Mouse (Mus musculus): ENCODE results near the gene Map1b.

DNA sequence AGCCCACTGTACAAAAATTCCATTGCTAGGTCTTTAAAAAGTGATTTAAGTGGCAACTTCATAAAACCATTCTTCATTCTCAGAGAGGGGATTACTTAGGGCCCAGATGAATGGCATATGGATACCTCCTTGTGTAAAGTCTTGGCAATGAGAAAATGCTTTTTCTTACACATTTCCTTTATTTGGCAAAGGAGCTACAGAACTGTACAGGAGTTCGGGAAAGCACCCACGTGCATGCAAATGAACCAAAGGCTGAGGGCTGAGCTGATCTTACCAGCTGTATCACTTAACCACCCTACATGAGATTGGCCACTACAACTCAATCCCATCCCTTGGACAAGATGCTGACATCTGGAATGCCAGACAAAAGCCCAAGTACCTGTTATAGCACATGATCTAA is 76.1 kb downstream of the Map1b start:
- no peak for TF ChIP-seq POLR2A (IDR thresholded peaks at IDR 0.05; ENCODE audit: low read depth, low read length)
- TF ChIP-seq CTCF (IDR thresholded peaks at IDR 0.05; ENCODE audit: borderline replicate concordance, insufficient read depth, low read length) = no peak

All from embryonic fibroblast, embryonic 13.5 days (primary cell).